Mouse (Mus musculus): ENCODE measurements around the gene Prpsap1. TPM values are rescaled to one million over a fixed set of nuclear protein-coding genes. Genes with fewer than 3 reads are reported as not detected.

Prpsap1 gene
- polyA plus RNA-seq (2012; rRNA removed; ENCODE audit: low replicate concordance) = 72.4 and 102 TPM in 2 replicates

GRCm38 (mm10) chr11:116493795-116494252 lies at the start of gene Prpsap1:
Gene Prpsap1 (minus strand): TSS chr11:116494202.

GRCm38 (mm10) chr11:116530187-116531147 lies 36.5 kb upstream of the Prpsap1 start, which contains the start of gene Sphk1:
Gene Sphk1 (plus strand): TSS chr11:116530925.

DNA sequence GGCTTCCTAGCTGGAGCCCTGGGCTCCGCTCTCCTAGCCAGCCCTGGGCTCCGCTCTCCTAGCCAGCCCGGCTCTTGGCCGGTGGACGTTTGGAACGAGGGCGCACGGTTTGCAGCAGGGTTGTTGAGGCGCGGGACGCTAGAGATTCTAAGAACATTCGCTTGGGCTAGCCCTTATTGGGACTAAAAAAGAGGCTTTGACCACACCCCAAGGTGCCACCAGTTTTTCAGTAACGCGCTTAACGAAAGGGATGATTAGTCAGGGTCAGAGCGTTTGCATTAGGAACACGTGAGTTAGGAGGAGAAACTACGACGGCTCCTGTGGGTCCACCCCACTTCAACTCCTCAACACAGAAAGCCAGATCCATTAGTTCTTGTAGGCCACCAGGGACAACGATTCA lies 27.9 kb downstream of the Prpsap1 start, which contains the start of gene Qrich2:
Gene Qrich2 (minus strand): TSS at position 101 of the 400 bp plus-strand sequence.

DNA sequence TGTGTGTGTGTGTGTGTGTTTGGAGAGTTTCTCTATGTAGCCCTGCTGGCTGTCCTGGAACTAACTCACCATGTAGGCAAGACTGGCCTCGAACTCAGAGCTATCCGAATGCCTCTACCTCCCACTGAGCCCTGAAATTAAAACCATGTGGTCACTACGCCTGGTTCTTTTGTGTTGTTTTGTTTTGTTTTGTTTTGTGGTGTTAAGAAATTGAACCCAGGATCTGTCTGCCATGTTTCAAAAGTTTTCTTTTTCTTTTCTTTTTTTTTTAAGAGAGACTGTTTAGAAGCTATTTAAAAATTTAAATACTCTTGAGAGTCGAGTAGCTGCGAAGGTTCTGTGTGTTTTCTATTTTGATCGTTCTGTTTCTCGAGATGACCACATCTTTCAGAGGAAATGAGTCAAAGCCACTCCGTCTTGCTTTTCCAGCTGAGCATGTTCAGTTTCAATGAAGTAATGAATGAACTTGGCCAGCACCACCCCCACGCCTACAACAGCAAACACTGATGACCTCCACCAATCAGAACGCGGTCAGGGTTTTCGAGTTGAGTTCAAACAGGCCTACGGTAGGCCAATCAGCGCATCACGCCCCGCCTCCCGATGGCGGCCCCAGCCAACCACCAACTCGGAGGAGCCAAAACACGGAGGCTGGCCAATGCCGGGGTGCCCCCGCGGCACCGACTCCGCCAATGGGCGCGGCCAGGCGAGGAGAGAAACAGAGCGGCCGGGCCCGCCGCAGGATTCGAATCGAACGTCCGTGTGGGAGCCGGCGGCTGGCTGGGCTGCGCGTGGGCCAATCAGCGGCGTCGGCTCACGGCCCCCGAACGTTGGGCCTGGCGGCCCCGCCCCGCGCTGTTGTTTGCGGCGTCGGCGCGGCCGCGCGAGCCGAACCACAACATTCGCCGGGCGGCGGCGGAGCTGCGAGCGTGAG lies 60.4 kb downstream of the Prpsap1 start, which contains the start of gene Ubald2:
Gene Ubald2 (plus strand): TSS at position 739 of the 931 bp plus-strand sequence.

Other genes starting within 250 kb of the Prpsap1 start
- gene Srp68, start 220.0 kb downstream of the Prpsap1 start, polyA plus RNA-seq (2012; rRNA removed; ENCODE audit: low replicate concordance) = 30.3 and 47.4 TPM in 2 replicates
- gene Galr2, start 213.3 kb downstream of the Prpsap1 start, polyA plus RNA-seq (2012; rRNA removed; ENCODE audit: low replicate concordance) = 0.06 and 0.19 TPM in 2 replicates
- 27.4 and 47.5 TPM in 2 replicates for gene Exoc7, start 187.0 kb downstream of the Prpsap1 start, polyA plus RNA-seq (2012; rRNA removed; ENCODE audit: low replicate concordance)
- 1.7 and 4.5 TPM in 2 replicates for gene Foxj1, start 158.8 kb downstream of the Prpsap1 start, polyA plus RNA-seq (2012; rRNA removed; ENCODE audit: low replicate concordance)
- gene Rnf157, start 81.2 kb downstream of the Prpsap1 start, polyA plus RNA-seq (2012; rRNA removed; ENCODE audit: low replicate concordance) = 7.3 TPM in 2 replicates
- 98.8 and 178 TPM in 2 replicates for gene Ubald2, start 60.1 kb downstream of the Prpsap1 start, polyA plus RNA-seq (2012; rRNA removed; ENCODE audit: low replicate concordance)
- 0.27 and 0.59 TPM in 2 replicates for gene Qrich2, start 28.0 kb downstream of the Prpsap1 start, polyA plus RNA-seq (2012; rRNA removed; ENCODE audit: low replicate concordance)
- gene Sphk1, start 36.7 kb upstream of the Prpsap1 start, polyA plus RNA-seq (2012; rRNA removed; ENCODE audit: low replicate concordance) = 7.0 and 7.6 TPM in 2 replicates
- gene Ube2o, start 87.2 kb upstream of the Prpsap1 start, polyA plus RNA-seq (2012; rRNA removed; ENCODE audit: low replicate concordance) = 20.3 and 21.6 TPM in 2 replicates
- gene Aanat, start 92.2 kb upstream of the Prpsap1 start, polyA plus RNA-seq (2012; rRNA removed; ENCODE audit: low replicate concordance) = not detected in 2 replicates
- 51.0 and 65.9 TPM in 2 replicates for gene Rhbdf2, start 132.8 kb upstream of the Prpsap1 start, polyA plus RNA-seq (2012; rRNA removed; ENCODE audit: low replicate concordance)
- gene Prcd, start 159.3 kb upstream of the Prpsap1 start, polyA plus RNA-seq (2012; rRNA removed; ENCODE audit: low replicate concordance) = 1.5 and 2.2 TPM in 2 replicates
- 58.5 and 87.0 TPM in 2 replicates for gene Cygb, start 160.1 kb upstream of the Prpsap1 start, polyA plus RNA-seq (2012; rRNA removed; ENCODE audit: low replicate concordance)

All from mammary gland, adult 2 months (tissue).